Mouse (Mus musculus) testis, adult 2 months (tissue): ENCODE results near the gene Gm20458. TPM values are rescaled to one million over a fixed set of nuclear protein-coding genes. Genes with fewer than 3 reads are reported as not detected.

Source experiments
- H3K27ac ChIP-seq: fragments of 200-500 bp; 2 replicates; pipeline ENCODE4 v1.5.1; 2012; ENCODE audit warnings: low read depth, low read length; ENCODE audit not compliant: control insufficient read depth, insufficient read depth
- H3K27me3 ChIP-seq: fragments of 200-500 bp; 2 replicates; pipeline ENCODE4 v1.6.1; 2012; ENCODE audit warnings: mild to moderate bottlenecking, low read length, moderate library complexity; ENCODE audit not compliant: control insufficient read depth, insufficient read depth
- H3K36me3 ChIP-seq: fragments of 200-500 bp; 2 replicates; pipeline ENCODE4 v1.6.1; 2012; ENCODE audit warnings: mild to moderate bottlenecking, low read length; ENCODE audit not compliant: control insufficient read depth, insufficient read depth
- H3K4me1 ChIP-seq: fragments of 200-500 bp; 2 replicates; pipeline ENCODE4 v1.6.1; 2012; ENCODE audit warnings: low read length; ENCODE audit not compliant: control insufficient read depth, insufficient read depth
- H3K4me3 ChIP-seq: fragments of 200-500 bp; 2 replicates; pipeline ENCODE4 v1.5.1; 2012; ENCODE audit warnings: low read depth, mild to moderate bottlenecking, low read length, moderate library complexity, mixed read lengths; ENCODE audit not compliant: control insufficient read depth
- CTCF ChIP-seq: fragments of 200-500 bp; IDR thresholded peaks from 2 replicates; pipeline ENCODE4 v1.5.1; 2012; ENCODE audit warnings: low read depth, mild to moderate bottlenecking, inconsistent platforms, low read length, moderate library complexity; ENCODE audit not compliant: control insufficient read depth, insufficient read depth, insufficient replicate concordance
- POLR2A ChIP-seq: fragments of 200-500 bp; IDR thresholded peaks from 2 replicates; pipeline ENCODE4 v1.6.1; 2012; ENCODE audit warnings: low read depth, mild to moderate bottlenecking, inconsistent platforms, low read length, moderate library complexity; ENCODE audit not compliant: control insufficient read depth
- polyA plus RNA-seq: library from polyadenylated mRNA; depleted of rRNA; stranded (reverse); fragments of >200 nt; gene quantifications from 2 replicates; pipeline ENCODE4 v1.2.3, GENCODE M21; 2012

Gm20458 gene
- polyA plus RNA-seq, 1 experiment = 5.0 TPM

- peak overlapping the region; percentile 58 for H3K27ac ChIP-seq
- TF ChIP-seq CTCF = no peak
- no peak for TF ChIP-seq POLR2A
- no peak overlapping the region for H3K4me3 ChIP-seq
- peaks cover 6% of the 10 kb centered on the region for H3K4me1 ChIP-seq
- no peaks in the 10 kb centered on the region for H3K36me3 ChIP-seq
- no peaks in the 10 kb centered on the region for H3K27me3 ChIP-seq
These were observed 5.9 kb upstream of the Gm20458 start for GRCm38 (mm10) chr2:164454846-164455245.

GRCm38 (mm10) chr2:164455421-164456190 is 5.2 kb upstream of the Gm20458 start:
- Histone ChIP-seq H3K36me3 (no peaks in the 10 kb centered on the region), H3K27me3 (no peaks in the 10 kb centered on the region), H3K4me3 (no peak overlapping the region), H3K4me1 (peaks cover 6% of the 10 kb centered on the region), H3K27ac (peak overlapping the region; percentile 58; the same call in 1 of the 2 replicates)
- TF ChIP-seq POLR2A = no peak
- no peak for TF ChIP-seq CTCF

GRCm38 (mm10) chr2:164456413-164456812 is 4.4 kb upstream of the Gm20458 start:
- H3K4me1 ChIP-seq = peaks cover 6% of the 10 kb centered on the region
- no peaks in the 10 kb centered on the region for H3K27me3 ChIP-seq
- H3K27ac ChIP-seq = no peak overlapping the region
- no peak overlapping the region for H3K4me3 ChIP-seq
- no peak for TF ChIP-seq POLR2A
- no peak for TF ChIP-seq CTCF
- no peaks in the 10 kb centered on the region for H3K36me3 ChIP-seq

GRCm38 (mm10) chr2:164456864-164457300 is 3.9 kb upstream of the Gm20458 start, which contains the start of gene Sys1:
TSS of gene Sys1 (plus strand) at chr2:164456964.
- Histone ChIP-seq H3K27ac (no peak within 1 kb of the TSS), H3K4me1 (peaks cover 6% of the 10 kb centered on the region), H3K36me3 (no peaks in the 10 kb centered on the region), H3K27me3 (no peaks in the 10 kb centered on the region), H3K4me3 (no peak within 1 kb of the TSS)
- TF ChIP-seq CTCF (no peak), POLR2A (no peak)

GRCm38 (mm10) chr2:164457942-164458341 is 2.8 kb upstream of the Gm20458 start:
- H3K4me1 ChIP-seq = peaks cover 6% of the 10 kb centered on the region
- TF ChIP-seq CTCF = no peak
- no peak for TF ChIP-seq POLR2A
- no peak overlapping the region for H3K27ac ChIP-seq
- H3K36me3 ChIP-seq = no peaks in the 10 kb centered on the region
- no peaks in the 10 kb centered on the region for H3K27me3 ChIP-seq
- no peak overlapping the region for H3K4me3 ChIP-seq

DNA sequence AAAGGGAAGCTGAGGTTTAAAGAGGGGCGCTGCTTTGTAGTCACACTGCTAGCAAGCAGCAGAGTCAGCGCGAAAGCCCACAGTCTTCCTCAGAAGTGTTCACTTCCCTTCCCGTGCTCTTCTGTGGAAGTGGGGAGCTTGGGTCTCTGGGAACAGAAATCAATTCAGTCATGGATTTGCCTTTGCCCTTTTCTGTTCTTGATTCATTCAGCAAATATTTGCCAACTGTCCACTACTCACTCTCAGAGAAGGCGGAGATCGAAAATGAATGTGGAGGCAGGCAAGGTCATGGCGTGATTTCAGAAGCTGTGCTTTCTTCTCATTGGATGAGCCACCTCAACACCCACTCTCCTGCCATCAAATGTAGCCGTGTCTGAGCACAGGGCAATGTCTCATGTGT is 2.2 kb upstream of the Gm20458 start:
- H3K4me1 ChIP-seq = peaks cover 6% of the 10 kb centered on the region
- H3K27ac ChIP-seq = no peak overlapping the region
- H3K36me3 ChIP-seq = no peaks in the 10 kb centered on the region
- H3K4me3 ChIP-seq = no peak overlapping the region
- no peaks in the 10 kb centered on the region for H3K27me3 ChIP-seq
- no peak for TF ChIP-seq CTCF
- TF ChIP-seq POLR2A = no peak

GRCm38 (mm10) chr2:164465161-164465560 is 4.4 kb downstream of the Gm20458 start:
- Histone ChIP-seq H3K36me3 (no peaks in the 10 kb centered on the region; the same call in 1 of the 2 replicates), H3K4me3 (no peak overlapping the region), H3K27me3 (no peaks in the 10 kb centered on the region), H3K4me1 (no peaks in the 10 kb centered on the region; the same call in 1 of the 2 replicates), H3K27ac (no peak overlapping the region)
- TF ChIP-seq CTCF = no peak
- TF ChIP-seq POLR2A = no peak
